Mouse (Mus musculus): ENCODE data around the gene Gja6. TPM values are rescaled to one million over a fixed set of nuclear protein-coding genes. Genes with fewer than 3 reads are reported as not detected.

Gene Gja6
- polyA plus RNA-seq, 1 experiment from 2014 or later: not detected

- H3K9ac ChIP-seq: no peak overlapping the region
- H3K4me3 ChIP-seq (replicated peaks): no peak overlapping the region
- H3K36me3 ChIP-seq: no peaks in the 10 kb centered on the region
- peaks cover 62% of the 10 kb centered on the region for H3K27me3 ChIP-seq
- H3K9me3 ChIP-seq (replicated peaks): no peaks in the 10 kb centered on the region
- no peak for ATAC-seq (replicated peaks; ENCODE audit: low FRiP score)
- no peak overlapping the region for H3K4me2 ChIP-seq
- WGBS: 89% methylated on average over 4 of the region's 4 CpGs
- no peaks in the 10 kb centered on the region for H3K4me1 ChIP-seq
- H3K27ac ChIP-seq: no peak overlapping the region
These were observed 40.3 kb downstream of the Gja6 start for GRCm38 (mm10) chrX:160866576-160866975.

DNA sequence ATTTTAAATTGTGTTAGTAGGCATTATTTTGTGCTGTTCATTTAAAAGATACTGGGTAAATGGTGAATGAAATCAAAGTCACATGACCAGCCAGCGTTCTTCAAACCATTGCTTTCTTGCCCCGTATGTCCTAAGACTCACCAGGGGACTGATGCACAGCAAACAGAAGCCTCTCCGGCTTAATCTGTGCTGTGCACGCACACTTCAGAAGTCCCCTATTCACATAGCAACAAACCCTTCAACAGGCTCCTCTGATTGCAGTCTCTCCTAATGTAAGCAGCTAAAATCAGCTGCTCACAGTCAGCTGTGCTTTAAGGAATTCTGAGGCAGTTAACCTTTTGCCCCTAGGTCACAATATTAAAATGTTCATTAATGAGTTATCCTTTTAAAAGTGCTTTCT is 41.8 kb downstream of the Gja6 start:
- Histone ChIP-seq H3K36me3 (no peaks in the 10 kb centered on the region), H3K4me3 (replicated peaks) (no peak overlapping the region), H3K4me2 (no peak overlapping the region), H3K9me3 (replicated peaks) (no peaks in the 10 kb centered on the region), H3K27ac (no peak overlapping the region), H3K9ac (no peak overlapping the region), H3K27me3 (peaks cover 50% of the 10 kb centered on the region), H3K4me1 (no peaks in the 10 kb centered on the region)
- 87% methylated on average over 4 of the region's 4 CpGs for WGBS
- ATAC-seq (replicated peaks; ENCODE audit: low FRiP score): no peak

DNA sequence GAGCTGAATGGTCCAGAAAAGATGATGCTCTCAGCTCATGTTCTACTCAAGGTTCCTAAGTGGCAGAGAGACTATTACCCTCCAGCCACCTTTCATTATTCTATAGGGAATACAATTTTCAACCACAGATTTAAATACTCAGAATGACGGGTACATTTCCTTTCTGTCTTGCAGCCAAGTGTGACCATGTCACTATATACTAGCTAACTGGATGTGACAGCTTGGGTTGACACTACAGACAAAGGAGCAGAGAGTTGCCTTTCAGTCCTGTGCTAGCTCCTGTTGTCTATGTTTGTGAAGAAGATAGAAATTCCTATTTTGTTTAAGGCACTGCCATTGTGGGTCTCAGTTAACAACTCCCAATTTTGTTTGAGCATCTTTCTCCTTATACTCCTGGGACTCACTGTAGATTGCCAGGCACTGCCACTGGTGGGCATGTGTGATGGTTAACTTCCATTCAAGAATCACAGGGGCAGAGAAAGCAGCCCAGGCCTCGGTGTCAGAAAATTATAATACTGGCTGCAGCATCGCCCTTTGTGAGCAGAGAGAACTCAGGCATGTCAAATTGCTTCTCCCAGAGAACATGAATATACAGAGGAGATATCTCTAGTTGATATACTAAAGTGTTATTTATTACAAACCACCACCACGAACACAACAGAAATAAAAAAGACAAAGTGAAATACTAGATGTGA is 43.0 kb downstream of the Gja6 start:
- Histone ChIP-seq H3K4me2 (no peak overlapping the region), H3K27me3 (peaks cover 47% of the 10 kb centered on the region), H3K36me3 (no peaks in the 10 kb centered on the region), H3K4me1 (no peaks in the 10 kb centered on the region), H3K27ac (no peak overlapping the region), H3K9me3 (replicated peaks) (no peaks in the 10 kb centered on the region), H3K4me3 (replicated peaks) (no peak overlapping the region), H3K9ac (no peak overlapping the region)
- ATAC-seq (replicated peaks; ENCODE audit: low FRiP score): no peak
- 57% methylated on average over 4 of the region's 4 CpGs for WGBS

Other genes with a start within 250 kb of the Gja6 start
- gene Ppef1, start 171.3 kb downstream of the Gja6 start, polyA plus RNA-seq (2015; fragmentation: Nextera tagmentation; extraction: Ambion mirVana): not detected in 2 replicates
- not detected in 2 replicates for gene Rs1, start 139.0 kb downstream of the Gja6 start, polyA plus RNA-seq (2015; fragmentation: Nextera tagmentation; extraction: Ambion mirVana)
- gene Cdkl5, start 87.7 kb upstream of the Gja6 start, polyA plus RNA-seq (2015; fragmentation: Nextera tagmentation; extraction: Ambion mirVana): 1.8 and 2.0 TPM in 2 replicates
- 3.6 and 4.3 TPM in 2 replicates for gene Scml2, start 210.1 kb upstream of the Gja6 start, polyA plus RNA-seq (2015; fragmentation: Nextera tagmentation; extraction: Ambion mirVana)